Mouse (Mus musculus) MEL (cell line): ENCODE results near the gene Vmn1r152.
"Not testable (repeated sequence)": the region's sequence is repeated elsewhere in the genome, so short reads cannot be mapped to it uniquely, and the experiment has no call there.

Source experiments
- CTCF ChIP-seq, 3 experiments: IDR thresholded peaks in 2 of 3; conservative IDR thresholded peaks in 1 of 3; 2 replicates each; pipeline ENCODE4 v1.5.1; 2011 to 2012; ENCODE audit warnings: low read length in 3 of 3, low read depth in 2 of 3, mild to moderate bottlenecking in 2 of 3, improper control_type of control experiment in 1 of 3, inconsistent platforms in 1 of 3, mixed read lengths in 1 of 3, moderate library complexity in 1 of 3; ENCODE audit not compliant: control insufficient read depth in 1 of 3, insufficient read depth in 1 of 3, poor library complexity in 1 of 3, severe bottlenecking in 1 of 3
- ETS1 ChIP-seq: IDR thresholded peaks from 2 replicates; pipeline ENCODE4 v1.6.1; 2012; ENCODE audit warnings: low read depth, mild to moderate bottlenecking, inconsistent platforms, low read length, improper control_type of control experiment, moderate library complexity
- MAZ ChIP-seq: IDR thresholded peaks from 2 replicates; pipeline ENCODE4 v1.6.1; 2012; ENCODE audit warnings: low read depth, mild to moderate bottlenecking, inconsistent platforms, low read length, improper control_type of control experiment
- MYB ChIP-seq: IDR thresholded peaks from 2 replicates; pipeline ENCODE4 v1.6.1; 2011; ENCODE audit warnings: mild to moderate bottlenecking, low read depth, low read length, improper control_type of control experiment
- POLR2A ChIP-seq, 2 experiments: IDR thresholded peaks; 2 replicates each; pipeline ENCODE4 v1.6.1; 2011 to 2012; ENCODE audit warnings: low read length in 2 of 2, mild to moderate bottlenecking in 2 of 2, control low read depth in 1 of 2, improper control_type of control experiment in 1 of 2, low read depth in 1 of 2, moderate library complexity in 1 of 2; ENCODE audit not compliant: control insufficient read depth in 1 of 2, insufficient read depth in 1 of 2, poor library complexity in 1 of 2
- RCOR1 ChIP-seq: IDR thresholded peaks from 2 replicates; pipeline ENCODE4 v1.6.1; 2012; ENCODE audit warnings: low read depth, mild to moderate bottlenecking, inconsistent platforms, low read length, improper control_type of control experiment
- SIN3A ChIP-seq: IDR thresholded peaks from 2 replicates; pipeline ENCODE4 v1.6.1; 2012; ENCODE audit warnings: low read length, improper control_type of control experiment, inconsistent platforms
- USF1 ChIP-seq: IDR thresholded peaks from 2 replicates; pipeline ENCODE4 v1.6.1; 2014; ENCODE audit warnings: low read depth, mild to moderate bottlenecking, inconsistent platforms, low read length, improper control_type of control experiment, moderate library complexity

DNA sequence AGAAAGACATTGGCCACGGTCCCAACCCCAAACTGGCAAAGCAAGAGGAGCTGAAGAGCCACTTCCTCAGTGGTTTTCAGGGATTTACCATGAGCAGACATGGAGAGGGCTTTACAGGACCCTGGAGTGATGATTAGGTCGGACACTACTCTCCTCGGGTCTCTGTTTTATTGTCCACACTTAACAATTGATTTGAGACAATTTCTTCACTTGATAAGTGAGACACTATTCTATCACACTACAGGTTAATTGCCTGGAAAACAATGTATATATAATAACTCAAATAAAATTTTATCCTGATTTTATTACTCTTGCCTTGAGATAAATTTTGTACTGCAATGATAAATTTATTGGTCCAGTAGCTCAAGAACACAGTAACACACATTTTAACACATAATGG lies 42.5 kb downstream of the Vmn1r152 start, which contains the start of gene Gm4201:
- TF ChIP-seq CTCF (IDR thresholded peaks at IDR 0.05 in 2 of 3, conservative IDR thresholded peaks at IDR 0.05 in 1 of 3; ENCODE audit: control insufficient read depth in 1 of 3, insufficient read depth in 1 of 3, low read depth in 2 of 3, low read length in 3 of 3, poor library complexity in 1 of 3, severe bottlenecking in 1 of 3); RCOR1; SIN3A; MAZ; MYB; USF1; POLR2A (IDR thresholded peaks at IDR 0.05; ENCODE audit: control insufficient read depth in 1 of 2, insufficient read depth in 1 of 2, low read depth in 1 of 2, low read length in 2 of 2, poor library complexity in 1 of 2); ETS1: not testable (repeated sequence)
